Mouse (Mus musculus) cerebral cortex, adult 2 months (tissue): ENCODE data around the gene Krt5.

Experiments used
- WGBS: fragments of 180-500 bp; shearing (Covaris S2); methylation state at CpG from one replicate; pipeline ENCODE4 v1.1.7; 2018; 5-methylcytosine and 5-hydroxymethylcytosine counted together

Krt5 gene

DNA sequence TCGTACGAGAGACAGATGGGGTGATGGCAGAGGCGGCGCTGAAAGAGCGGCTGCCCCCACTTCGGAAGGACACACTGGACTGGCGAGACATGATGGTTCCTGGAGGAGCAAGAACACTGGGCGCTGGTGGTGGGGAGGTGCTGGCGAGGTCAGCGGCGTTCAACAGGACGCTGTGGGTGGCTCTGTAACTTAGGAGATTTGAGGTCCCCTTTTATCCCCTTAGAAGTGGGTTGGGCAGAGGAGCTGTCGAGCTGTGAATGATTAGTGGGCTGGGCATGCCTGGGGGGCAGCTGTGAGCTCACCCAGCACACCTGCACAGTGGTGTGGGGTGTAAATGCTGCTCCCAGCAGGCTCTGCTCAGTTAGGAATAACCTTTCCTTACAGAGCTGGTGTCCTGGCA, at the start of gene Krt5:
Gene Krt5, minus strand, starts transcription at position 179 of the 400 bp plus-strand sequence.
- 82% methylated on average over 13 of the region's 13 CpGs for WGBS

DNA sequence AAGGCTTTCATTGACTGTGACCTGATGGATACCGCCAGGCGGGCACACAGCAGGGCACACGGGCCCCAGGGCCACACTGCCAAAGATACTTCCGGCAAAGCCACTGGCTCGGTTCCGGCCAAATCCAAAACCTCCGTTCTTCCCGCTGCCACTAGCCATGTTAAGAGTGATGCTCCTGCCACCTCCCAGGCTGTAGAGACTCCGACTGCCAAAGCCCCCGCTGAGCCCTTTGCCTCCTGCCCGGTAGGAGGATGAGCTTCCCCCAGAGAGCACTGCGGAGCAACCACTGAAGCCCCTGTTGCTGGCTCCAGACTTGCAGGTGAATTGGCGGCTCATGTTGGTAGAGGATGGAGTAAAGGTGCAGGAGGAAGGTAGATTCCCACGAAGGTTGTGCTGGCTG, 30.0 kb upstream of the Krt5 start, which contains the start of gene Krt71:
Gene Krt71, minus strand, starts transcription at position 399 of the 400 bp plus-strand sequence.
- 71% methylated on average over 14 of the region's 14 CpGs for WGBS

DNA sequence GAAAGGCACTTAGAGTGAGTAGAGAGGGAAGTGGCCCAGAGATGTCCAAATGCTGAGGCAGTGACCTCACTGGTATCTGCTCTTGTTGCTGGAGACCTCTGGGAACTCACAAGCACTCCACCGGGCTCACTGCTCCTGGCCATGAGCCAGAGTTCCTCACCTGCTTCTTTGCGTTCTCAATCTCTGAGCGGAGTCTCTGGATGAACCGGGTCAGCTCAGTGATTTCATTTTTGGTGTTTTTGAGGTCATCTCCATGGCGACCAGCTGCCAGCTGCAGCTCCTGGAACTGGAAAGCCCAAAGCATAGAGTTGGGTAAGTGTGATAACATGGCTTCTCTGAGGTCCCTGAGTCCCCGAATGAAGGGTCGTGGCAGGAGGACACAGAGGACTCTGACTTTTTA, 25.1 kb upstream of the Krt5 start:
- 74% methylated on average over 7 of the region's 7 CpGs for WGBS

DNA sequence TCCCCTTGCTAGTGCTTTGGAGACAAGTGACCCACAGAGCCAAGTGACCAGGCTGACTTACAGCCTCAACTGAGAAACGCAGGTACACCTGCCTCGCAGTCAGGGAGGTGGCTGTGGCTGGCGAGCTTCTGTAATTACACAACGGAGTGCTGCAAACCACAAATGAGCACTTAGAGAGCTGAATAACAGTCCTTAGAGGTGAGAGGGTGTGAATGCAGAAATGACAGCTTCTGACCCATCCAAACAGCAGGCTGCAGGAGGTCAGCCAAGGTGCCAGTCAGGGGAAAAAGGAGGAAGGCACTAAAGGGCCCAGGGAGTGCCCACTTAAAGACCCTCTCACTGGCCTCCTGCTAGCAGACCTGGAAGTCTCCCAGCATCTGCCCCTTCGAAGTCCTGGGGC, 12.0 kb upstream of the Krt5 start:
- 76% methylated on average over 5 of the region's 5 CpGs for WGBS

DNA sequence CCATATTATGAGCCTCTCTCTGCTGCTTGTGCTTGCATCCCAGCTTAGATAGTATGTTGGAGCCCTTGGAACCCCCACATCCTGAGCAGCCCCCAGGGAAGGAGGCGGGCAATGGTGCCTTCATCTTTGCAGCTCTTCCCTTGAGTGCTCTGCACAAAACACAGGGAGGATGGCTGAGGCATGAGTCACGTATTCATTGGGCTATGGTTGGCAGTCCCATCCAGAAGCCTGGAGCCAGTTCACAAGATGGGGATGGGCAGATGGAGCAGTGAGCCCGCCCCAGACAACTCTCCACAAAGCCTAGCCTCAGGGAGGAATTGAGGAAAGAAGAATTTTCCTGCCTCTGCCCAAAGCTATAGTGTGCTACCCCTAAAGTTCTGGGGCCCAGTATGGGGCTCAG, 3.1 kb upstream of the Krt5 start:
- 71% methylated on average over 3 of the region's 3 CpGs for WGBS

DNA sequence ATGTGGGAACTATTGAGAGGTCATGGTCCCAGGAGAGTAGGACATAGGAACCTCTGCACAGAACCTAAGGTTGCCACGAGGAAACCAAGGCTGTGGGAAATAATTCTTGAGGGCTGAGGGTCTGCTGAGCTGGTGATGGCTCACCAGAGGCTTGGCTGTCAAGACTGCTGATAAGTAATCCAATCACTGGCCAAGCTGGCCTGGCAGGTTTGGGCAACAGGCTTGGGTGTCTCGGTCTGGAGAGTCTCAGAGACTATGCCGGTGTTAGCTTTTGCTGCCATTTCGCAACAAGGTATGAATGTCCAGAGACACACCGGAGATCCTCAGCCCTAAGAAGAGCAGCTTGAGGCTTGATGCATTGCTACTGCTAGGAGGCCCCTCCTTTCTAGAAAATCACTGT, 1.7 kb upstream of the Krt5 start:
- 89% methylated on average over 5 of the region's 5 CpGs for WGBS

DNA sequence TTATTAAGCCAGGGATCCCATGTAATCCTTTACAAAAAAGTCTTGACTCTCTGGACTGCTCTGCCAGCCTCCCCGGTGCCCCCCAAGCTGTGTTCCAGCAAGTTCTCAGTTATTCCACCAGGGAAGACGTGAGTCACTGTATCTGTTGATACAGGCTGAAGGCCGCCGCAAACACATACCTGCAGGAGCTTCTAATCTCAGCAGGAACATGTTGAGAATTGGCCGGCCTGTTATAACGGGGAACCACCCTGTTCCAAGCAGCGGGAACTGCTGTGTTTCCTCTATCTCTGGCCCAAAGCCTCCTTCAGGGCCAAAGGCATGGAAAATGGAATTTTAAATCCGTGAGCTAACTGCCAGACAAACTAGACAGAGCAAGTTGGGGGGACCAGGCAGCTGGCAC, 1.0 kb upstream of the Krt5 start:
- WGBS, result 73% methylated on average over 8 of the region's 8 CpGs

DNA sequence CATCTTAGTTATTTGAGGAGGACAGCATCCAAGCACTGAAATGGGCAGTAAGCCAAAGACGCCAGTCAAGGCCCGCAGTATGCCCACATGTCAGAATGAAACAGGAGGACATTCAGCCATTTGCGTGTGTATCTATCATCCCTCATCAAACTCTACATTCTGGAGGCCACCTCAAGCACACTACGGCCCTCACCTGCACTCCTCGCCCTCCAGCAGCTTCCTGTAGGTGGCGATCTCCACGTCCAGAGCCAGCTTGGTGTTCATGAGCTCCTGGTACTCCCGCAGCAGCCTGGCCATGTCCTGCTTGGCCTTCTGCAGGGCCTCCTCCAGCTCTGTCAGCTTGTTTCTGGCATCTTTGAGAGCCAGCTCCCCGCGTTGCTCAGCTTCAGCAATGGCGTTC, 4.0 kb downstream of the Krt5 start:
- WGBS, result 80% methylated on average over 11 of the region's 11 CpGs

DNA sequence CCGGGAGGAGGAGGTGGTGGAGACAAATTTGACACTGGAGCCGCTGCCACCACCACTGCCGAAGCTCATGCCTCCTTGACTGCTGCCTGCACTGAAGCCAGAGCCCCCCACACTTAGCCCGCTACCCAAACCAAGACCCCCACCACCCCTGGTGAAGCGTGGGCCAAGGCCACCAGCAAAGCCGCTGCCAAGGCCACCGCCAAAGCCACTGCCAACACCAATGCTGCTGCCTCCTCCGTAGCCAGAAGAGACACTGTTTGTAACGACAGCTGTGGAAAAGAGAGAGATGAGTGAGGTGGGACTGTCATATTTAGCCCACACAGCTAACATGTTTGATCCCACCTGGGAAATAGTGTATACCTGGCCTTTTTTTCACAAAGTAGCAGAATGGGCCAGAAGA, 5.2 kb downstream of the Krt5 start:
- 94% methylated on average over 9 of the region's 9 CpGs for WGBS

DNA sequence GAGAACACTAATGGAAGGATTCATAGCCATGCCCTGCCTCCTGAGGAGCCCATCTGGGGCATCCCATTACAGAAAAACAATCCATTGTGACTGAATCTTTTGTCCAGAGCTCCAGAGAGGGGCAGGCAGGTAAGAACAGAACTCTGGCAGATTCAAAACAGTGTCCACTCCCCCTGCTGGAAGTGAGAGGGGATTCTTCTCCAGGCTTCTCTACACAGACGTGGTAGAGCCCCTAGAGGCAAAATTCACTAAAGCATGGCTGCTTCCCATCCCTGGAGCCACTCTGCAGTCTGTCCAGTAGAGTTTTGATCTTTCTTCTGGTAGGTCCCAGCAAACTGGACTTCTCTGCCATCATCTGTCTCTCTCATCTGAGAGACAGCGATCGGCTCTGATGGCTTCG, 8.6 kb downstream of the Krt5 start:
- 75% methylated on average over 4 of the region's 4 CpGs for WGBS

DNA sequence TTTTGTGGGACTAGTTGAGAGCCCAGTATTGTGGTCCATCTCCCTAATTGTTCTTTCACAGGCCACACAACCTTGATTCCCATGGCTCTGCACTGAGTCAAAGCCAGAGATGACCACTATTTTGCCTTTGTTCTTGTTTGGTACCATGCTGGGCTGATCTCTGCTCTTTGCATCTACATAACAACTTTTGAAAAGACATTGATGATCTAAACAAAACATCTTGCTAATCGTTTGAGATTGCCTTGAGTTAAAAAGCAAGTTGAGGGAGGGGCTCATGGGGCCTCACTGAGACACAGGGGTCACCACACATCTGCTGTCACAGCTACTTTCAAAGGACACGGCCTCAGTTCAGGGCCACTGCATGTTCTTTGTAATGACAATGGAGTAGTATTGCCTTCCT, 10.3 kb downstream of the Krt5 start:
- 40% methylated on average over 2 of the region's 2 CpGs for WGBS

DNA sequence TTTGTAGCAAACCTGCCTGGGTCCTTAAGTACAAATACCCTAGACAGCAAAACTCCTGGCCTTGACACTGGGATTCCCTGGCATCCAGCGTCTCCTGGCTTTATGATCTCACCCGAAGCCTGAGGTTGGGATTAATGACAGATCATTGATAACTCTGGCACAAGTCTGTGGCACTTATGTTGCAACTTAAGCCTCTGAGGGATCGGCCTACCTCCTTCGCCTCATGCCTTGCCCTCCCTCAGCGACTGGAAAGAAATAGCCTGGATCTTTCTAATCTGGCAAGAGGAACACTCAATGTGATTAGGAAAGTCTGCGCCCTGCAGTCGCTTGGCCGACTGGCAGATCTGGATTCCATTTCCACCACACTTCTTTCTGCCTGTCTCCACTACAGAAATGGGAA, 12.8 kb downstream of the Krt5 start:
- WGBS, result 78% methylated on average over 8 of the region's 8 CpGs

DNA sequence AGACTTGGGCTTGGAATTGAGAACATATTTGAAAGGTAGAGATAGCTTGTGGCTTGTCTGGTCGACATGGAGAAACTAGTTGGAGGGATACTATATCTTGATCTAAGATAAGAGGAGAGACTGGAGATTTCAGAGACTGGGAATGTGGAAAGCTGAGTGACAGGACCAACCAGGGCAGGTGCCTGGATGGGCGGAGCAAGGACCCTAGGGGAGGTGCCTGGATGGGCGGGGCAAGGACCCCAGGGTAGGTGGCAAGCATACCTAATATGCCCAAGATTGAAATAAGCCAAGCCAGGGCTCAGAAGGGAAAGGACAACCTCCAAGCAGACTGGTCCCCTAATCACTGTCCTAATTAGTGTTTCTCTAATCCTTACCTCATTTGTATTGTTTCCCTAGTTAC, 13.5 kb downstream of the Krt5 start:
- 56% methylated on average over 3 of the region's 3 CpGs for WGBS

DNA sequence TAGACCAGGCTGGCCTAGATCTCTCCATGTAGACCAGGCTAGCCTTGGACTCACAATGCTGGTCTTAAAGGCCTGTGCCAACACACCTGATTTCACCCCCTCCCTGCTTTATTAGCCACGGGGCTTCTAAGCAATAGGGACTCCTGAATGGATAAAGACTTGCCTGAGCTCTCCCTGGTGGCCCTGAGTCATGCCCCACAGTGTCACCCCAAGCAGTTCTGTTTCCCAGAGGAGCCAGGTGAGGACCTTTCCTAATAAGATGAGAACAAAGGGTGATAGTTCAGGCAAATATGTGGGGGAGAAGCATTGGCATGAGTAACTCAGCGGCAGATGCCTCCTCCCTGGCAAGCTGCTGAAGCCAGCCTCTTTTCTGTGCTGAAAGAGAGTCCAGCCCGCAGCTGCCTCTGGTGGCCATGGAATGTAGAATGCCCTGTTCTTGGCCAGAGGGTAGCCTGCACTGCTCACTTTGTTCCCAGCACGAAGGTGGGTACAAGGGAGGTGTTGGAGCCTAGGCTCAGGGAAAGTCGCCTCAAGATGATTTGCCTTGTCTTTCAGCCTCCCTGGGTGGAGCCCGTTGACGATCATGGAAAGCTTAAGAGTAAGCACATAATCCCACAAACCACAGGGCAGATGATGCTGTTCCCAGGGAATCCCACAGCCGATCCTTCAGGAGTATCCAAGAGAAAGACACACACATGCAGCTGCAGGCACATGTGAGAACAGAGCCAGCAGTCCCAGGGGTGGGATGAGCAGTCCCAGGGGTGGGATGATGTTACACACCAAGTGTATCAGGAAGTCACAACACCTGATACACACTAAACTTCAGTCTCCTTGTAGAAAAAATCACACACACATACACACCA, 15.1 kb downstream of the Krt5 start:
- WGBS, result 62% methylated on average over 8 of the region's 8 CpGs

DNA sequence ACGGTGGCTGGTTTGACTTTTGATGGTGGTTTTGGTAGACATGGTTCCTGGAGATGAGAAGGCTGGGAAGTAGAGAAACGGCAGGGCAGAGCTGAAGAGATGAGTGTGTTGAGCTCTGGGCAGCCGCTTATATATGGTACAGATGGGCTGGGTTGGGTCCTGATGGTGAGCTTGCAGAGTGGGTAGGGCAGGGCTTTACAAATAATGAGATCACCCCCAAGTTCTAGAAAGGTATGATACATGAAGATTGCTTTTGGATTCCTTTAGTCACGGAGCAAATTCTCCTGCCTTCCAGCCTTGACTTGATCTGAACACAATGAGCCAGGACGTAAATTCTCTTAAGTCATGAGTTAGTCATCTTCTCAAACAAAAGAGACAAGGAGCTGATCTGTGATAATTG, 18.5 kb downstream of the Krt5 start, which contains the start of gene Krt6a:
Gene Krt6a, minus strand, starts transcription at position 101 of the 400 bp plus-strand sequence.
- WGBS, result 91% methylated on average over 5 of the region's 5 CpGs

DNA sequence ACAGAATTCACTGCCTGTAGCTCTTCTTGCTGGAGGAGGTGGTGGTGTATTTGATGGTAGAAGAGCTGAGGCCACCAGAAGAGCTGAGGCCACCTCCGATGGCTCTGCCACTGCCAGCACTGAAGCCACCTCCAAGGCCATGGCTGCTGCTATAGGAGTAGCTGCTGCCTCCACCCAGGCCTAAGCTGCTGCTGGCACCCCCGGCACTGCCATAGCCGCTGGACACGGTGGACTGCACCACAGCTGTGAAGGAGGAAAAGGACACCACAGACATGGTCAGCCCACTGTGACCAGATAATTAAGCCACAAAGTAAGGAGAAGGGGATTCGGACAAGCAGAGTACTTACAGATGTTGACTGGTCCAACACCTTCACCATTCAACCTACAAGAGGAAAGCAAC, 22.2 kb downstream of the Krt5 start:
- WGBS, result 97% methylated on average over 5 of the region's 5 CpGs

DNA sequence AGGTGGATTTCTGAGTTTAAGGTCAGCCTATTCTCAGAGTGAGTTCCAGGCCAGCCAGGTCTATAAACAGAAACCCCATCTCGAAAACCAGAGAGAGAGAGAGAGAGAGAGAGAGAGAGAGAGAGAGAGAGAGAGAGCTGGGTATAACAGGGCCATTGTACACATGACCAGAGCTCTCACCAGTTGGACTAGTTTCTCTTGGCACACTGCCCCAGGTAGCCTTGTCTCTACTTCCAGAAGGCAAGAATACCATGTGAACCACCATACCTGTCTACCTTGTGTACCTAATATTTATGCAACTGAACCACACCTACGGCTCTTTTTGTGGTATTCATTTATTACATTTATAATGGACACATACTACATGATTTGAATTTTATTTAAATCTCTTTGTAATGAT, 24.5 kb downstream of the Krt5 start:
- 59% methylated on average over 2 of the region's 2 CpGs for whole genome bisulfite sequencing

DNA sequence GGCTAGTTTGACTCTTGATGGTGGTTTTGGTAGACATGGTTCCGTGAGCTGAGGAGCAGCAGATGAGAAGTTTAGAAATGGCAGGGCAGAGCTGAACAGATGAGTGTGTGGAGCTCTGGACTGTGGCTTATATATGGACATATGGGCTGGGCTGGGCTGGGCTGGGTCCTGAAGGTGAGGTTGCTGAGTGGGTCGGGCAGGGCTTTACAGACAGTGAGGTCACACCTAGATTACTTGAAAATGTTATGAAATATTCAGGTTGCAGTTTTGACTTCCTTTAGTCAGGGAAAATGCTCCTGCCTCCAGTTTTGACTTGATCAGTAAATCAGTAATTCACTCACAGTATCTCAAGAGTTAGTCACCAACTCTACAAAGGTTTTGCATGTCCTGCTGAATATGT, 32.5 kb downstream of the Krt5 start, which contains the start of gene Krt6b:
Gene Krt6b, minus strand, starts transcription at position 101 of the 400 bp plus-strand sequence.
- 83% methylated on average over 2 of the region's 2 CpGs for WGBS

DNA sequence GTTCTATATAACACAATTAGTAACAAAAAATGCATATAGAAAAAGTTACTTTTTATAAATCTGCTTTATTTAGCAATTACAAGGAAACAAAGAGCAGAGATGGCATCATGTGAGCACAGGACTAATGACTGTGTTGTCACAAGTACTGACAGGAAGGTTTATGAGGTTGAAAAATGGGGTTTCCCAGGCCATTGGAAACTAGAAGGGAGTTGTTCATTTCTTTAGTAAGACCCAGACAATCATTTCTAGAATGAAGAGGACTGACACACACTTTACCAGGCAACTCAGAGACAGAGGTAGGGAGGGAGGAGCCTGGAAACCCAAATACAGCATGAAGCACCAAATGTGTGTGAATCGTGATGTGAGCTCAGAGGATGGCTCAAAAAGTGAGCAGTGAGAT, 36.7 kb downstream of the Krt5 start:
- WGBS, result 89% methylated on average over 1 of the region's 1 CpGs
